Mouse (Mus musculus) heart, postnatal 25 days (tissue): Measurements from ENCODE around the gene St6galnac3. TPM values are rescaled to one million over a fixed set of nuclear protein-coding genes. Genes with fewer than 3 reads are reported as not detected.

Source experiments
- DNase-seq: peaks from one replicate; pipeline ENCODE4 v3.0.0; 2022; ENCODE audit warnings: low spot score
- intact Hi-C: fragments of 180-260 bp; cut with DNase I; formaldehyde crosslinking; loops from one replicate; pipeline ENCODE4 v1.15.1; 2025
- total RNA-seq, 2 experiments: library from RNA; stranded (reverse); gene quantifications; 2 replicates each; pipeline ENCODE4 v1.2.3; 2021

The St6galnac3 gene
- total RNA-seq, 2 experiments from 2014 or later, result 4.4 to 7.5 TPM

DNA sequence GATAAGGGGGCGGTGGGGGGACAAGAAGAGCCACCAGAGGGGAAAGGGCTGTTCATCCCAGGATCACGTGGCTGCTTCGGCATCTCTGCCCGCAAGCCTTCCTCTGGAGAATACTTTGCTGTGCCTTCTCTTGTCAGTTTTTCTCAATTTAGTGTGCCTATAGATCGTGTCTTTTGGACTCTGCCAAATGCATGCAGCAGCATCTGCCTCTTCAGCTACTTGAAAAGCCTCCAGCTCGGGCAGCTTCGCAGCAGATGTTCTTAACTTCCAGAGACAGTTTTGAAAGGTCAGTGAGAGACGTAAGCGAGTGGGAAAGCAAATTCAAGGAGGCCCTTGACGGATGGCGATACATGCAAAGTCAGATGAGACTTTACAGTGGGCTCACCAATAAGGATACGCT is 385.9 kb downstream of the St6galnac3 start:
- no peak for DNase-seq
- intact Hi-C loops, result no loop called here

DNA sequence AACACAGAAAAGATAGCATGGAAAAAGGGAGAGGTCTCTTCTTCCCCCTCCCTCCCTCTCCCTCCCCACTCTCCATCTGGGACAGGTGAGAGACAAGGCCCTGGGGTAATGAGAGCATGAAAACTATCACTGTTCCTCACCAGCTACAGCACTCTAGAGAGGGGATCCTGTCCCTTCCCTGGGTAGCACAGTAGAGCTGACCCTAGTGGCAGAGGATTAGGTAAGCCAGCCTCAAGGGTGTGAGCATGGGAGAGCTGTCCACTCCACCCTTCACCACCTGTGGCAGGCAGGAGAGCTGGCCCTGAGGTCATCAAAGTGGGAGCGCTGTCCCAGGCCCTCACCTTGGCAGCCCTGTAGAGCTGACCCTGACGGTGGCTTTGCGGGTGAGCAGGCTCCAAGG is 387.2 kb downstream of the St6galnac3 start:
- no peak for DNase-seq
- intact Hi-C loops, result no loop called here

DNA sequence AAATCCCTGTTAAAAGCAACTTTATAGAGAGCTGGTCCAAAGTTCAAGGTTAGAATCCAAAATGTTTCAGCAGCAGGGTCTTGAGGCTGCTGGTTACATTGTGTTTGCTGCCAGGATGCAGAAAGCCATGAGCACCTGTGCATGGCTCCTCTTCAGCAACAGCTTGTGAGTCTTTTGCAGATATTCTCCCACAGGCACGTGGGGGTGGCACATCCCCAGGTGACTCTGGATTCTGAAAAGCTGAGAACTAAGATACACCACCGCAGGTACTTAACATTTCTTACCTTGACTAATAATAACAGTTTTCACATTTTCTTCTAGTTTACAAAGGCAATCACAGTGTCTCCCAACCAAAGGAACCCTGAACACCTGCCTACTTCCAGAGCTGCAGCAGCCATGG is 387.8 kb downstream of the St6galnac3 start:
- no peak for DNase-seq
- intact Hi-C loops, result no loop called here

DNA sequence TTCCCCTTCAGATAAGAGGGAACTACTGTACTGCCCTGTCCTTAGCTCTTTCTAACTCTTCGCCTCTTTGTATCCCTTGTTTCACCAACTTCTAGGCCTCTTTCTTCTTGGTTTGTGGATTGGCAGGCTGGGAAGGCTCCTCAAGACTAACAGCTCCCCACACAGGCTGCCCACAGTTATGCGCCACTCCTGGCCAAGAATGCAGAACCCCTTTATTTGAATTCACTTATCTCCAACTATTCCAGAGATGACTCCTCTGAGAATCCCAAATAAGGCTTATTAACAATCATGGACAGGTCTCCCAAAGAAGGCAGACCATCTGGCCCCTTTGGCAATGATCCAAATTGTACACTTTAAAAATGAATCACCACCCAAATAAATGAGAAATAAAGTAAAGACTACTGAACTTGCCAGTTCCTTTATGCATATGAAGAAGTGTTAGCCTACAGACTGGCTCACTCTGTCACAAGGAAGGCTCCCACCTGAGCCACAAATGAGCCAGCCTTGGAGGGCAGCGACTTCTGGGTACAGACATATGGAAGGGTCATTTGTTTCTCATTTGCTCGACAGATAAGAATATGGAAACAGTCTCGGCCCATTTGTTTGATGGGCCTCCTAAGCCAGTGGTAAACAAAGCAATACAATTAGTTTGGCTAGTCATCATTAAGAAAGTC is 390.7 kb downstream of the St6galnac3 start:
- no peak for DNase-seq
- intact Hi-C loops, result no loop called here

DNA sequence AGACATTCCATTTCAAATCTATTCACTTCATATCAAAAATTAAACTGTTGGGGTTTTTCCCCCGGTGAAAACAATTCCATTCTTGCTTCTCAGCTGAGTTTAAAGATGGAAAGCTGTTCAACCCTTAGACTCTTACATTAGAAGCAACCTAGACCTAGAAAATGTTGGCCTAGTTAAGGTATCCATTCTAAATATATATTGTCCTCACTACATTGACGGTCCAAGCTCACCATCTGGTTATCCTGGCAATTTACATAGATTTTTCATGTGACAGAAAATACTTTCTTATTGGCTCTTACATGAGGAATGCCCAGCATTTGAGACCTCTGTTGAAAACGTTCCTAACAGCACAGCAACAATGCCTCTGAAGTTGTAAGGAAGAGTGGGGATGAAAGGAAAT is 400.7 kb downstream of the St6galnac3 start:
- no peak for DNase-seq
- intact Hi-C loops, result no loop called here

DNA sequence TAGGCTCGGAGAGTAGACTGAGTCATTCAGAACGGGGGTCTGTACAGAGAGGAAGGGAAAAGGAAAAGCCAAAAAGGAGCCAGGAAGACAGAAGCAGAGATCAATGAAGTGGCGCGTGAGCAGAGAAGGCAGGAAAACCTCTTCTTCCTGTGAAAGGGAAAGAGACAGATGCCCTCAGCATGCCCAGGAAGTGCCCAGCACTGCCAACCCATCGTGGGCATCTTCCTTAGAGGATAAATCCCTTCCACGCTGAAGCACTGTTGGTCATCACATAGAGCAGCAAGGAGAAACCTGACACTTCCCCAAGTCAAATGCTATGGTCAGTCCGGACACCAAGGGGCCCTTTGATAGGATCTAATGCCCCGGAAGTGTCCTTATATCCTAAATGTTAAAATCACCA is 401.5 kb downstream of the St6galnac3 start:
- no peak for DNase-seq
- intact Hi-C loops, result no loop called here

DNA sequence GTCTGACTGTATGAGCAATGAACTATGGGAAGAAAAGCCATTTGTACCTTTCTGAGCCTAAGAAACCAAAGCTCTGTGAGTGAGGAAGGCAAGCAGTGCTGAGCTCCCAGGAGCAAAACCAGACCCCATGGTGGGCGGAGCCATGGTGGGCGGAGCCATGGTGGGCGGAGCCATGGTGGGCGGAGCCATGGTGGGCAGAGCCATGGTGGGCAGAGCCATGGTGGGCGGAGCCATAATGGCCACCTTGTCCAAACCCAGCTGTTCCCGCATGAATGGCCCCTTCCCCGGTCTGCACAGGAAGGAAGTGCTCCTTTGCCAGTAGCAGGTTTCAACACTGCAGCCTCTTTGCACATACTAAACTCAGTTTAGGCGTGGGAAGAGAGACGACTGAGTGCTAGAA is 411.4 kb downstream of the St6galnac3 start:
- intact Hi-C loops, result no loop called here

DNA sequence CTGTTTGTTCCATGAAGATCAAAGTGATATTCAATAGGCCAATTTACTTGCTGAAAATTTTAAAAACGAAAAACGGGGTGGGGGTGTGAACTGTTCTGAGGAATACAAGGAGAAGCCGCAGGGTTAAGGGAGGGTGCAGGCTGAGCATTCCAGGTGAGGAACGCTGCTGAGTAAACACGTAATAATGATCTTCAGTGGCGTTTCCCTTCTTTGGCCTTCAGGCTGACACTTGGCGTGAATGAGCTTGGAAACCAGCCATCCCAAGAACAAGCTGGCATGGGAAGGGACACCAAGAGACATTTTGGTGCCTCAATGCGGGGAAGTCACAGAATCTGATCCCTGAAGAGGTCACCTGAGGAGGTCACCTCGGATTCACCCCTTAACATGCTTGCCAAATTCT is 411.8 kb downstream of the St6galnac3 start:
- intact Hi-C loops, result no loop called here
- DNase-seq, result no peak

More for the DNA sequence above, 411.4 kb downstream of the St6galnac3 start:
- DNase-seq, result no peak

DNA sequence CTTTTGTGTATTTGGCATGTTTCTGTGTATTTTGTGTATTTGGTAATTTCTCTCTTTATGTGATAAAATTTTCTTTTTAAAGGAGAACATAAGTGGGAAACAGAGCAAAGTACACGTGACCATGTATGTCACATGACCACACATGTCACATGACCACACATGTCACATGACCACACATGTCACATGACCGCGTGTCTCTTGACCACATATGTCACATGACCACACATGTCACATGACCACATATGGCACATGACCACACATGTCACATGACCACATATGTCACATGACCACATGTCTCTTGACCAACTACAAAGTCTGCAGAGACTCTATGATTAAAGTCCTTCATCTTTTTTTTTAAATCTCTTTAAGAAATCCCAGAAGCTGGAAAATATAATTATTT is 413.0 kb downstream of the St6galnac3 start:
- no peak for DNase-seq
- intact Hi-C loops, result no loop called here

DNA sequence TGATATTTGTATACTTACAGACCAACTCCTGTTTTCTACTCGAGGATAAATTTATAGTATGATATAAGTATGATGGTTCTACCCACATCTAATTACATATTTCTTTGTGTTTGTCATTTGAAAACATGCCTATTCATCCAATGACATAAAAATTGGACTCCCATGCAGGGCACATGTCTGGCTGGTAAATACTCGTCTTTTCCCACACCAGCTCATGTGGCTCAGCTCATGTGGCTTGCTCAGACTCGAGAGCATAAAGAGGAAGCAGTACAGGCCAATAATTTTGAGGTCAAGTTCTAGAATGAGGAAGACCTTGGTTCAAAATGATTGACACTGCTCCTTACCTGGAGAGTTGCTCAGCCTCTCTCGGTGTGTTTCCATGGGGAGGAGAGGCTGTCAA is 416.6 kb downstream of the St6galnac3 start:
- intact Hi-C loops, result no loop called here
- DNase-seq, result no peak

DNA sequence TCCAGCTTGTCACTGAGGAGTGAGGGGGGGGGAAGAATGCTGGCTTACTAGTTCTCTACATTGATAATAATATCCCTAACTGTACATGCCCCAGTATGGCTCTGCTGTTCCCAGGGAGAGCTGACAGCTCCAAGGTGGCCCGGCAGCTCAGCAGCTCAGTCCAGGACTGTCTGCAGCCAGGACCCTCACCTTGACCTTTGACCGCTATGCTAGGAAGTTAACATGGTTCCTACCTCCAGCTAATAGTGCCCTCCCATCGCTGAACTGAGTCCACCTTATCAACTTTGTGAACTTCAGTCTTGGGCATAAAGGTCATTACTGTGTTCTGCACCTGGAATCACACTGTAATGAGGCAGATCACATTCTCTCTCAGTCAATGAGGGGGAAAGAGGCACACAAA is 419.8 kb downstream of the St6galnac3 start:
- intact Hi-C loops, result no loop called here
- no peak for DNase-seq

DNA sequence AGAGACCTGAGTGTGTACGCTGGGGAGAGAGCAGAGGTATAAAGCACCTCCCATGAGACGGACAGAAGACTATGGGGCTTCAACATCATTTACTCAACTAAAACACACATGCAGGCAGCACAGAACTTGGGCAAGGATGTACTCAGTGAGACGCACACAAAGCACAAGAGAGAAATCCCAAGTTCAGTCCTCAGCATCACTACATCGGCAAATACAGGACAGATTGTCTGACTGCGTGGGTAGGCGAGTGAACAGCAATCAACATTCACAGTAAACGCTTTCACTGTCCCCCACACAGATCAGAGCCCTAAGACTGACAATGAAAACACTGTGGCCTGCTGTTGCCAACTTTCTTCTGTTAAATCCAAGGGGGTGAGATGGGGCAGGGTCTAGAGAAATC is 422.6 kb downstream of the St6galnac3 start:
- intact Hi-C loops, result no loop called here
- no peak for DNase-seq

DNA sequence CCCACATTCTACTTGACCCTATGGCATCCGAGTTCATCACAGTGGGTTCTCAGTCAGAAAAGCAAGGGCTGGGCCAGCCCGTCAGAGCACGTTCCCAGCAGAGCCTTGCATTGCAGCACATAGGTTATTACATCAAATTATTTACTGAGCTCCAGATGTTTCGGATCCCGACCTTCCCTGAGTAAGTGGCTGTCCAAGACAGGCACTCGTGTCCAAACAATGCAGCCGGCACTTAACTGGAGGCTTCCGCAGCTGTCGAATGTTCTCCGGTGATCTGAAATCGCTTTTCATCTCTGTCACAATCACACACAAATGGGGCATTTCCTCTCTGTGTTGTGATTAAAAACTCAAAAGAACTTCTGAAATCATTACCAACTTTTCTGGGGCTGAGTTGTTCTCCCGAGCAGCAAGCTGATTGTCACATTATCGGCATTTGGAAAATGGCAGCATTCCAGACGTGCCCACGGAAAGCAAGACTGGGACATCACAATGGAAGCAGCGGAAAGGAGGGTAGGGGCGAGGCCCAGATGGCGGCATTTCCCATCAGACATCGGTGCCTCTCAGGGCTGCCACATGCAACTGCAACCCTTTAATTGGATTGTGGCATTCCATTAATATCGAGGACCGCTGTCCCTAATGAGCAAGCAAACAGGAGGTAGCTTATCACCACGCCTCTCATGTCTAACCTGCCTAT is 428.5 kb downstream of the St6galnac3 start:
- intact Hi-C loops, result no loop called here
- no peak for DNase-seq

DNA sequence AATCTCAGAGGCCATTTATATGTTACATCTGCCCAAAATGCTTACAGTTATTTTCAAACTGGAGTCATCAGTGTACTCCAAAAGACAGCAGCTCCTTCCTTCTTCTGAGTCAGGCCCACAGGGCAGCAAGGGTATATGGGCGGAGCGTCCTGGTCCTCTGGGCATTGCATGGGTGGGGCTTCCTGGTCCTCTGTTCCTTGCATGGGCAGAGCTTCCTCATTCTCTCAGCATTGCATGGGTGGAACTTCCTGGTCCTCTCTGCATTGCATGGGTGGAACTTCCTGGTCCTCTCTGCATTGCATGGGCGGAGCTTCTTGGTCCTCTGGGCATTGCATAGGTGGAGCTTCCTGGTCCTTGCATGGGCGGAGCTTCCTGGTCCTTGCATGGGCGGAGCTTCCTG is 432.1 kb downstream of the St6galnac3 start:
- DNase-seq, result no peak
- intact Hi-C loops, result no loop called here

DNA sequence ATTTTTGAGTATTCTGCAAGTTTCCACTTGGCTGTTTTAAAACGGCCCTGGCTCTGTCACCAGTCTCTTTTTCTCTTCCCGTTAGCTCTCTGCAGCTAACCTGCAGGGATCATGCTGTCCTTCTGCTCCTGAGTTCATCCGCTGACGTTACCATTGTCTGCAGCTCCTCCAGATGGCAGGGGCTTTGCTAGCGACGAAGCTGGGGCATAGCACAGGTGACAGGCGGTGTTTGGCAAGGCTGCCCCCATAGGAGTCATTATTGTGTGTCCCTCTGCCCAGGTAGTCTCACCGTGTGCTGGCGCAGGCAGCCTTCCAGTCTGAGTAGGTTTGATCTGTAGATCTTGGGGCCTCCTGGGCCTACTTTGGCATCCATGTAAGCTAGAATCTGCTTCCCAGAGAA is 432.6 kb downstream of the St6galnac3 start:
- intact Hi-C loops, result no loop called here
- no peak for DNase-seq

DNA sequence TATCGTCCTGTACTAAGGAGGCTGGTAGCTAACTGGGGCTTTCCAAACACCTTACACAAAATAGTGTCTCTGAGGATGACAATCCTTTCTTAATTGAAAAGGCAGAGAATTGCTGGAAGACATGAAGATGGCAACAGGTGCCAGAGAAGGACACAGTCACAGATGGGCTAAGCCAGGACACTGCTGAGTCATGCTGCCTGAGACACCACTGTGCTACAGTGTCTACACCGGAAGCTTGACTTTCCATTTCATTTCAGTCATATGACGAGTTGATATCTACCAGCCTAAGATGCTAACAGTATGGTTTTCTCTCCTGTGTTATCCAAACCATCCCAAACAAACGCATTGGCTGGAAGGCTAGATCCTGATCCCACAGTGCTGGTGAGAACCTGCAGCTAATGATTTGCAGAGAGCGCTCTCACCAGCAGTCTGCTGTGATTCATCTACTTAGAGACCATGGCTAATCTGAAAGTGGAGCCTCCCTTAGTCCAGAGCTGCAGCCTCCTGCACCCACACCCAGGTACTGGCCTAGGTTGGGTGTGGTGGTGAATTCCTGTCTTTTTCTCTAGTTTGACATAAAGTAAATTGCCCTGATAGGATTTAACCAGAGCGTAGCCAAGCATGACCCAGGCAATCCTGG is 433.4 kb downstream of the St6galnac3 start:
- no peak for DNase-seq
- intact Hi-C loops, result no loop called here

DNA sequence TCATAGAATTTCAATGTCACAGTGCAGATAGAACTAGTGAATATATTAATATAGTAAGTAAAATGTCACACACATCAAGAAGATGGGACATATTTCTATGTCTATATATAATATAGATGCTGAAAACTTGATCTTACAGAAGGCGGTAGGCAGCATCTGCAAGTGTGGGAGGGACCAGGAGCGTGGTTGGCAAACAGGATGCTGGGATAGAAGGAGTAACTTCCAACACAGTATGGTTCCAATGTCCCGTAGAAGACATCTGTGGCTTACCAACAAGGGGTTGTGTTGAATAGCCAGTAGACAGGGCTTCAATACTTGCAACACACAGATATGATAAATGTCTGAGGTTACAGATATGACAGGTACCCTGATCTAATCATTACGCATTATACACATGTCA is 435.0 kb downstream of the St6galnac3 start:
- intact Hi-C loops, result no loop called here
- no peak for DNase-seq

DNA sequence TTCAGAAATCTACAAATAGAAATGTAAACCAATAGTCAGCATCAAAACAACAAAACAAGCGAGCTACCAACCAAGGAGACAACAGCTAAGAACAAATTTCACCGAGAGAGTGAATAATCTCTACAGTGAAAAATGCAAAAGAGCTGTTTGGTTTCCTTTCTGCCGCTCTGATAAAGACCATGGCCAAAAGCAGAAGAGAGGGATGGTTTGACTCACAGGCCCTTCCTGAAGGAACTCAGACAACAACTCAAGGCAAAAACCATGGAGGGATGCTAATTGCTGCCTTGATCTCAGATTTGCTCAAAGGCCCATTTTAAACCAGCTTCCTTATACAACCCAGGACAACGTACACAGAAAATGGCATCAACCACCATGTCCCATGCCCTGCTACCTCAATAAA is 437.4 kb downstream of the St6galnac3 start:
- DNase-seq, result no peak
- intact Hi-C loops, result no loop called here

DNA sequence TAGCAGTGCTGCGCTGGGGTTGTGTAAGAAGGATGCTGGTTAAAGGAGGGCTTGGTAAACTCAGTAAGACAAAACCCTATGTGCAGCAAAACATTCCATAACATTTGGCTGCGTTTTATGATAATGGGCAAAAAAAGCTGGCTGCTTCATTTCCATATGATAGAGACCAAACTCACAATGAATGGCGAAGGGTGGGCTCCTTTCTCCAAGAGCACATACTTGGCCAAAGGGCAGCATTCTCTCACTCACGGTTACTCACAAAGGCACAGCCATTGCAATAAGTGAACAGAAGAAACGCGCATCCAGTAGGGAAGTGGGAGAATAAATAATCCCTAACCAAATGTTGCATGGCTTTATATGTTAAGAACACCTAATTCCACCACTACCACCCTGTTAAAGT is 437.9 kb downstream of the St6galnac3 start:
- intact Hi-C loops, result no loop called here
- DNase-seq, result no peak

DNA sequence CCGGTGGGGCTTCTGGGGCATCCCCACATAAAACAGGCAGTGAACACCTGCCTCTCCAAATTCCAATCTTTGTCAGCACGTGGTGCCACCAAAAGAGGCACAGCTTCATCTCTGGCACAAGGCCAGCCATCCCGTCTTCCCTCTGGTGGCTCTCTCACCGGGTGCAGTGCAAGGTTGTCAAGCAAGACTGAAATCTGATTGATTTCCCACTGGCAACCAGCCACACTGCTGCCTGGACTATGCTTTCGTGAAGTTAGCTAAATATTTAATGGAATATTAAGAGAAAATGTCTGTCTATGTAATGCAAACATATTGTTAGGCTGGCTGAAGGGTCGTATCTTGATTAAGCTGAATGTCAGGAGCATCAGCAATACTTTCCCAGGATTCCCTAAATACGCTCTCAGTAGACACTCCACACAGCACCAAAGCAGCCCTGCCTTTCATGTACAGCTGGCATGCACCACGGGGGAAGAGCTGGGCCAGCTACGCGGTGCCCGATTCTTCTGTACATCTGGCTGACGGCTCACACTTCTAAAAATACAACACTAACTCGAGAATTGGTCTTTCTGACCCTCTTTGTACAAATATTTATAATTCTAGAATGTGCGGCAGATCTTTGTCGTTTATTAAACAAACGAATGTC is 442.7 kb downstream of the St6galnac3 start:
- no peak for DNase-seq
- intact Hi-C loops, result no loop called here

DNA sequence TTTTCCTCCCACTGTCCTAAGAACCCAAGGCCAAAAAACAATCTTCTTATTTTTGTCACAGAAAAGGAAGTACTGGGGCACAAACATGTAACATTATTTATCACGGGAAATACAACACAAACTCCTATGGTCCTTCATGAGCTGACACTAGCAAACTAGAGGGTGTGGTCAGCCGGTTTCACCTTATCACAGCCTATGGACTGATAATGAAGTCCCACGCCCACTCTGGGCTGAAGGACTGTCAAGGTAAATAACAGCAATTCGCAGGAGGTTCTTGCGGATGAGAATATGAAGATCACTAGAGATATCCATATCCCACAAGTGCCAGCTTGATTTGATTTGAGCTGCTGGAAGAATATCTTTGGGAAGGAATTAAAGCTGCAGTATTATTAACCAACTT is 446.7 kb downstream of the St6galnac3 start:
- DNase-seq, result no peak
- intact Hi-C loops, result no loop called here
